Mouse (Mus musculus) CD4-positive helper T cell, adult 2 months (primary cell): Measurements from ENCODE around the gene Lgals4.
"Not testable (repeated sequence)": the region's sequence is repeated elsewhere in the genome, so short reads cannot be mapped to it uniquely, and the experiment has no call there.

Source experiments
- DNase-seq: peaks from one replicate; pipeline ENCODE4 v3.0.0-alpha.2; 2012; ENCODE audit warnings: low read depth, missing footprints, low spot score

The Lgals4 gene

DNA sequence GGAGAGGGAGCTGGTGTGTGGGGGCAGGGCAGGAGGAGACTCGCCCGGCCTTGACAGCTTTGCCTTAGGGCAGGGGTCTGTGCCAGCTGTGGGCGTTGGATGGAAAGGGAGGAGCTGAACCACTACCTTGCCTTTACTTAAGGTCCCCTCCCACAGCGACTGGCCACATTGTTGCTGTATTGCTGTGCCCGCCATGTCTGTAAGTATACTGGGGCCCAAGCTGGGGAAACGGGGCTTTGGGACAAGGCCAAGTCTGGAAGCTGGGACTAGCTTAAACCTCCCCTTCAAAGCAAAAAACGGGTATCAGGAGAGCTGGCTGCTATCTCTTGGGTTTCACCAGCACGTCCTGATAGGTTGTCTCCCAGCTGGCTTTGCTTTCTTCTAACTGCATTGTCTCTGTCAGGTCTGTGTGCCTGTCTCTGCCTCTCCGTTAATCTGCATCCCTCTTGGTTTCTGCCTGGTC, 30.7 kb downstream of the Lgals4 start:
- DNase-seq = peak; percentile 24

DNA sequence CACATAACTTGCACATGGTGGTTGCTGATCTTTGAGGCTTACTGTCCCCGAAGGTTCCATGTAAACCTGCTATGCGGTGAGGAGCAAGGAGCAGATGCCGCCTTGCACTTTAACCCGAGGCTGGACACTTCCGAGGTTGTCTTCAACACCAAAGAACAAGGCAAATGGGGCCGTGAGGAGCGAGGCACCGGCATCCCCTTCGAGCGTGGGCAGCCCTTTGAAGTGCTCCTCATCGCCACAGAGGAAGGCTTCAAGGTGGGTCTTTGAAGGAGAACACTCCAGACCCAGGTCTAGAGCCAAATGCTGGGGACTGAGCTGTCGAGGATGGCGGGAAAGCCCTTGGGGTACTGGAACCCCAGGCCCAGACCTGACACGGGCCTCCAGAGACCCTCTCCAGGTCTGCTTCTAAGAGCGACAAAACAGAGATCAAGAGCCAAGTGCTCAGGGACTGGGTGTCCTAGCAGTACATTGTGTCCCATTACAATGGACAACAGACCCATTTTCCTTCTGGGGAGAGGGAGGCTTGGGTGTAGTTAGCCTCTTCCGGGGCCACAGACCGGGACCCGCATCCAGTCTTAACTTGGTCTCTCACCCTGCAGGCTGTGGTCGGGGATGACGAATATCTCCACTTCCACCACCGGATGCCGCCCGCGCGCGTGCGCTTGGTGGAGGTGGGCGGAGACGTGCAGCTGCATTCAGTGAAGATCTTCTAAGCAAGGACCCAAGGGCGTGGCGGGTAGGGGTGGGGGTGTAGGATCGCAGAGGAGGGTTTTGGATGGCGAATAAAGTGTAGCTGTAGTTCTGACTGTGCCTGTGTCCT, 32.0 kb downstream of the Lgals4 start:
- peak; percentile 98 for DNase-seq

DNA sequence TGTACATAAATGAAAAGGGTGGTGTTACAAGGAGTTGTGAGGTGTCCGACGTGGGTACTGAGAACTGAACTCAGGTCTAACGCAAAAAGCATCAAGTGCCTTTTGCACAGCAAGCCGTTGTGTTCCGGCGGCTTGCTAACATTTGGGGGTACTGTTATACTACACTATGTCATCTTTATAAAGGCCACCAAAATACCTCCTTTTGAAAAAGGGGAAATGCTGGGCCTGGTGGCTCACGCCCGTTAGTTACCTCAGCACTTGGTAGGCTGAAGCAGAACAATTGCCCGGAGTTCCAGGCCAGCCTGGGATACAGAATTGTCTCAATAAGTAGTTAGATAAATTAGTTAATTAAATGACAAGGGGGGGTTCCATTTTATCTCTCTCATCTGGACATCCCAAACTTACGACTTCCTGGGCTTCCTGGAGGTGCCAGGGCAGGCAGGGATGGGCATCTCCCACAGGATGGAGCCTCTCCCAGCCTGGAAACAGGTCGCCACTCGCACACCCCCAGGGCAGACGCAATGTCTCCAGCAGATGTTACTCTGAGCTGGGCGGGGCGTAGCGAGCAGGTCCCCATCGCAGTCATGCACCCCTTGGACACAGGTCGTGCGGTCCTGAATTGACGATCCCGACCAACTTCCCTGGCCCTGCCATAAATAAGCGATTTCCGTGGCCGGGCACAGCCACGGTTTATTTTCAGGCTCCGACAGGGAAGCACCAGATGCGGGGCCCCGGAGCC, 33.3 kb downstream of the Lgals4 start:
- DNase-seq = peak; percentile 40

DNA sequence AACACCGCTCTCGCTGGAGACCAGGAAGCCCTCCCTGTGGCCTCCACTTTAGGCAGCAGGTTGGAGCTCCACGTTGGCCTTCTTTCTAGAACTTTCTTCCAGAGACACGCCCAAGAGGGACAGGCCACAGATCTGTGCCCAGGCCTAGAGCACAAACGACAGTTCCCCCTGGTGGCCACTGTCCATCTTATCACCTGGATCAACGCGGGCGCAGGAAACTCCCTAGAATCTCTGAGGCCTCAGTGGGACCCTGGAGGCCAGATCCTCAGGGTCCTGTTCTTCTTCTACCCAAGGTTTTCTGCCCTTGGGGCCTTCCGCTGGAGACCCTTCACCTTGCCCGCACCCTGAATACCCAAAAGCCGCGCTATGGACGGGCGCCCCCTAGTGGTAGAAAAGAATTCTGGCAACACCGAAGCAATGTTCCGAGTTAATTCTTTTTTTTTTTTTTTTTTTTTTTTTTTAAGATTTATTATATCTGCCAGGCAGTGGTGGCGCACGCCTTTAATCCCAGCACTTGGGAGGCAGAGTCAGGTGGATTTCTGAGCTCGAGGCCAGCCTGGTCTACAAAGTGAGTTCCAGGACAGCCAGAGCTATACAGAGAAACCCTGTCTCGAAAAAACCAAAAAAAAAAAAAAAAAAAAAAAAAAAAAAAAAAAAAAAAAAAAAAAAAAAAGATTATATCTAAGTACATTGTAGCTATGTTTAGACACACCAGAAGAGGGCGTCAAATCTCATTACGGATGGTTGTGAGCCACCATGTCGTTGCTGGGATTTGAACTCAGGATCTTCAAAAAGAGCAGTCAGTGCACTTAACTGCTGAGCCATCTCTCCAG, 34.1 kb downstream of the Lgals4 start:
- DNase-seq = peak; percentile 88

DNA sequence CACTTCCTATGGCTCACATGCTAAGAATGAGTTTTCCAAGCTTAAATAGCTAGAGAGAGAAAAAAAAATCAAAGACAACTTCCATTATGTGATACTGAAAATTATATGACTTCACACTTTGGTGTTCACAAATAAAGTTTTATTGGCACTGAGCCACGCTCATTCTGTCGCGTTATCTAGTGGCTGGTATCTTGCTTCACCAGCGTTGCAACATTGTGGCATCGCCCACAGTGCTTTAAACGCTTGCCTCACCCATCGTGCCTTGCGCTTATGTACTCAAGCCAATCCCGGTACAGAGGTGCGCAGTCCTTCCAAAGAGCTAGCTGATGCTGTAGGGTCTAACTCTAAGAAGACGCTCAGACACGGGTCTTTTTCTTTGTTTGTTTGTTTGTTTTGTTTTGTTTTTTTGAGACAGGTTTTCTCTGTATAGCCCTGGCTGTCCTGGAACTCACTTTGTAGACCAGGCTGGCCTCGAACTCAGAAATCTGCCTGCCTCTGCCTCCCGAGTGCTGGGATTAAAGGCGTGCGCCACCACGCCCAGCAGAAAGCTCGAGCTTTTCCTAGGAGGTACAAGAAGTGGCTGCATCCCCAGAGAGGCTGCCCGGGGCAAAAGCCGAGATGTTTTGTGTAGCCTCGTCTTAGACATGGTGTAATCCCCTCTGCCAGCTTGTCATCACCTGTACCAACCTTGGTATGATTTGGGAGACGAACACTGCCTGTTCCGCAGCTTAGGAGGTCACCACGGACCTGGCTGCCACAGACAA, 37.4 kb downstream of the Lgals4 start:
- DNase-seq = no peak

DNA sequence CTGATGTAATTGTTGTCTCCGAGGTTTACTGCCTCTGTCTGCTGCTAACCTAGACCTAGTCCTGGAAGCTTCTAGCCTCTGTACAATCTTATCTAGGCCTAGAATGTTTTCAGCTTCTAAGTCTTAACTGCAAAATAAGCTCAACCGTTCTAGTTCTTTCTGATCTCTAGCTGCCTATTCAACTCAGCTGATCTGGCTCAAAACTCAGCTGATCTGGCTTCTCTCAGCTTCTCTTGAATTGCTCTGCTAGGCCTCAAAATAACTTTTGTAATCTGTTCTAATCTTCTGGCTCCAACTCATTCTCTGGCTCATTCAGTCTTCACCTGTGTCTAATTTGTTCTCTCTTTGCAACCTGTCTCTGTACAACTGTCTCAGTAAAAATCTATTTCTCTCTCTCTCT, 40.9 kb downstream of the Lgals4 start:
- DNase-seq = no peak

DNA sequence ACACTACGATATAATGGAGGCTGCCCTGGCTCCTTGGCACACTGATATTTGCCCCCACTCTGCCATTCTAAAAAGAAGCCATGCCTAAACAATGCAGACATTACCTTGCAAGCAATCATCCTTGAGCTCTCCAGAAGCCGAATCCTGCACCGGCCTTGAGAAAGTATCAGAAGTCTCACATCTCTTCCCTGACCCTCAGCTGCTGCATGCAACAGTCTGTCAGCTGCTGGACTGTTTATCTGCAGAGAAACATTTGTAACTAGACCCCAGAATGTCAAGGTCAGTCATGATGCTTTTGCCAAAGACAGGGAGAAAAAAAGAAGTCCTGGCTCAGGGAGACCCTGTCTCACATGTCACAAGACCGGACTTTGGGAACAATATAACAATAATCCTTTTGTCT, 42.4 kb downstream of the Lgals4 start:
- DNase-seq = no peak

DNA sequence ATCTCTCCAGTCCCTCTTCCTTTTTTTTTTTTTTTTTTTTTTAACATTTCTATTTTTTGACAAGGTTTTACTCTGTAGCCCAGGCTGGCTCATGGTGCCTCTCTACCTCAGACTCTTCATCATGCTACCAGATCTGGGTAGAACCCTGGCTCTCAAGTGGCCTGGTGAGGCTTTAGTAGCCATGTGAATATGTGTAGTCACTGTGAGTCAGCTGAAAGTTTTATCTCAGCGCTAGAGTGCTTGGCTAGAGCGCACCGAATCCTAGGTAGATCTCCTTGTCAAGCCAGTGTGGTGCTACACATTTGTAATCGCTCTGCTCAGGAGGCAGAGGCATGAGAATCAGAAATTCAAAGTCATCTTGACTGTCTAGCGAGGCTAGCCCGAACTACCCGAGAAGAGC, 43.5 kb downstream of the Lgals4 start:
- no peak for DNase-seq

DNA sequence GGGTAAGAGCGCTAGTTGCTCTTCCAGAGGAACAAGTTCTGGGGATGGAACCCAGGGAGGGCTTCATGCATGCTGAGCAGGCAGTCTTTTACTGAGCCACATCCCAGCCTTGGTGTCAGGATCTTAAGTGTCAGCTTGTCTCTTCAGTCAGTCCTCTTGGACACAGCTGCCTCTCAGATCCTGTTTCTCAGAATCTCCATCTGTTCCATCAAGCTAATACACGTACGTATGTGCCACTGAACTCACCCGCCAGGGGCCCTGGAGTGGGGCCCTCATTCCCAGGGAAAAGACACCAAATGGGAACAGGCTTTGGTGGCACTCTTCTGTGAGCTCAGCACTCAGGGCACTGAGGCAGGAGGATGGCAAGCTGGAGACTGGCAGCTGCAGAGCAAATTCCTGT, 44.2 kb downstream of the Lgals4 start:
- DNase-seq = no peak

DNA sequence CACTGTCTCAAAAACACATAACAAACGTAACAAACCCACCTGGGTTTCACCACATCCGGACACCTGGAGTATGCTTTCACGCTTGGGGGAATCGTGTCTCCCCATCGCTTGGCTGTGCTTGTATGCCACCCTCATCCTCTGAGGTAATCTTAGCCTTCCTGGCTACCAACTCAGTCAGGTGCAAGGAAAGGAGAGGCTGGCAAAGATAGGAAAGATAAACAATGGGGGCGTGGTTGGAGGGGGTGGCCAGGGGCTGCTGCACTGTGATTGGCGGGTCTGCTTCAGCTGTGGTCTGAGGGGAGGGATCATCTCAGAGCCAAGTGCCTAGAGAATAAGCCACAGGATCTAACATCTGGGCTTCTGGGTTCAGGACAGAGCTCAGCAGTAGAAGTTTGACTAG, 46.0 kb downstream of the Lgals4 start:
- DNase-seq = no peak

DNA sequence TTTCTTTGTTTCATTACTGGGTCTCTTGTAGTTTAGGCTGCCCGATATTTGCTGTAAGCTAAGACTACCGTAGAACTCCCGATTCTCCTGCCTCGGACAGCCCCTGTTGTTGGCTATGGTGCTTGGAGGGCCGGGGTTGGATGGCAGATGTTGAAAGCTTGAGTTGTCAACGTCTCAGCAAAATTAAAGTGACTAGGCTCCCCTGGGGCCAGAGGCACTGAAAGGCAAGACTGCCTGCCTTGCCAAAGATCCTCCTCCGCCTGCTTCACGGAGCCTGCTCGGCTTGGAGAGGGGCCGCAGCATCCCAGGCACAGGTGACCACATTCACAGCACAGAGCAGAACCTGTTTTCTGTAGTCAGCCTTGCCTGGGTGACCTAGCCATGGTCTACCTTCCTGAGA, 46.9 kb downstream of the Lgals4 start:
- no peak for DNase-seq

DNA sequence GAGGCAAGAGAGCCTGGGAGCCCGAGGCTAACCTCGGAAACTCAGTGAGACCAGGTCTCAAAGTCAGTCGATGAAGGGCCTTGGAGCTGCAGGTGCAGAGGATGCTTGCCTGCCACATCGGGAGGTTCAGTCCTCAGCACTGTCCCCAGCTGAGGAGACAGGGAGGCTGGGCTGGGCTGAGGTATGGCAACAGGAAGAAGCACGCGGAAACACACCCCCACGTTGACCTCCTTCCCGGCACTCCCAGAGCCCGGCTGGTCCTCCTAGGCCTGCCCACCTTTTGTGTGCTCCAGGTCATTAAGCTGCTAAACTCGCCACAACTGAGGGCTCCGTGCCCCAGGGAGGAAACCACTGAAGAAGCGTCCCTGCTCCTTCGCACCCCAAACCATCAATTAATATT, 47.5 kb downstream of the Lgals4 start, which contains the start of gene Capn12:
Gene Capn12, plus strand, starts transcription at position 224 of the 400 bp plus-strand sequence.
- no peak for DNase-seq

DNA sequence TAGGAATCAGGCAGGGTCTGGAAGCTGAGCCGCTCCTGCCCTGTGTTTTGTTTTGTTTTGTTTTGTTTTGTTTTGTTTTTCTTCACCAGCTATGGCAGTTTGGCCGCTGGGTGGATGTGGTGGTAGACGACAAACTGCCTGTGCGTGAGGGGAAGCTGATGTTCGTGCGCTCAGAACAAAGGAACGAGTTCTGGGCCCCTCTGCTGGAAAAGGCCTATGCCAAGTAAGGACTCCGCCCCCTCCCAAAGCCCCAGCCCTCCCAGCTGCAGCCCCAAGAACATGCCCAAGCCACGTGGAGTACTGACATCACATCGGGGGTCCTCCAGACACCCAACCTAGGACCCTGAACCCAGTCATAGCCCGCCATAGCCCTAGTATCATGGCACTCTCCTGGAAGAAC, 49.4 kb downstream of the Lgals4 start:
- DNase-seq = no peak

DNA sequence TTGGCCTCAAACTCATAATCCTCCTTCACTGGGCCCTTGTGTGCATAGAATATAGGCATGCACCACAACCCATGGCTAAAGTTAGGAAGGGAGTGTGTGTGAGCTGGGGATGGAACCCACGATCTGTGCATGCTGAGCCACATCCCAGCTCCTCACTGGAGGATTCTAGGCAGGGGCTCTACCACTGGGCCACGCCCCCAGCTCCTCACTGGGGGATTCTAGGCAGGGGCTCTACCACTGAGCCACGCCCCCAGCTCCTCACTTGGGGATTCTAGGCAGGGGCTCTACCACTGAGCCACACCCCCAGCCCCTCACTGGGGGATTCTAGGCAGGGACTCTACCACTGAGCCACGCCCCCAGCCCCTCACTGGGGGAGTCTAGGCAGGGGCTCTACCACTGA, 50.0 kb downstream of the Lgals4 start:
- not testable (repeated sequence) for DNase-seq

DNA sequence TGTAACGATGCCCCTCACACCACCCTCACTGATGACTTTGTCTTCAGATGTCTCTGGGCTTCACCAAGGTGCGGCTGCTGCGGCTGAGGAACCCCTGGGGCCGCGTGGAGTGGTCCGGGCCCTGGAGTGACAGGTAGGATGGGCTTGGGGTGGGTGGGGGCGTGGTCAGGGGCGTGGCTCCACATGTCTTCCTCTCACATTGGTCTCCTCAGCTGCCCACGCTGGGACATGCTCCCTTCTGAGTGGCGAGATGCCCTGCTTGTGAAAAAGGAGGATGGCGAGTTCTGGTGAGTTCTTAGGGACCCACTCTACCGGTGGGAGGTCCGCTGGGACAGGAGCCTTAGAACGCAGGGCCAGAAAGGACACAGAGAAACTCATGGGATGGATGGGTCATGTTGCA, 52.8 kb downstream of the Lgals4 start:
- no peak for DNase-seq

DNA sequence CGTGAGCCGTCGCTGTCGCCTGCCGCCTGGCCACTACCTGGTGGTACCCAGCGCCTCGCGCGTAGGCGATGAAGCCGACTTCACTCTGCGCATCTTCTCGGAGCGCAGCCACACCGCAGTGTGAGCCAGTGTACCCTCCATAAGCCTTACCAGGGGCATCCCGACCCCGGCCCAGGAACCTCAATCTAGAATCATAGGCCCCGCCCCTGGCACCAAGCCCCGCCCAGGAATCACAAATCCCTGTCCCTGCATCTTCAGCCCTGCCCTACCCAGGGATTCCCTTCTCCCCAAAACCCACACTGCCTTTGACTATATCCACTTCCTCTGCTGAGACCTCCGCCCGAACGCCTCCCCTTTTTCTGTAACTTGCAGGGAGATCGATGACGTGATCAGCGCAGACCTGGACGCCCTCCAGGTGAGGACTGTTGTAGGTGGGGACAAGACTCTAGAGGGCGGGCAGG, 55.1 kb downstream of the Lgals4 start:
- peak; percentile 26 for DNase-seq
